Mouse (Mus musculus) heart, postnatal 10 days (tissue): ENCODE data around the gene Nsl1. TPM values are rescaled to one million over a fixed set of nuclear protein-coding genes. Genes with fewer than 3 reads are reported as not detected.

Source experiments
- DNase-seq, 2 experiments: peaks; one replicate each; pipeline ENCODE4 v3.0.0; 2021
- intact Hi-C: fragments of 180-260 bp; cut with DNase I; formaldehyde crosslinking; loops from one replicate; pipeline ENCODE4 v1.15.1; 2025
- total RNA-seq, 2 experiments: library from RNA; stranded (reverse); gene quantifications; 2 replicates each; pipeline ENCODE4 v1.2.3; 2021

Gene Nsl1
- total RNA-seq, 2 experiments from 2014 or later, result 2.3 to 2.7 TPM

DNA sequence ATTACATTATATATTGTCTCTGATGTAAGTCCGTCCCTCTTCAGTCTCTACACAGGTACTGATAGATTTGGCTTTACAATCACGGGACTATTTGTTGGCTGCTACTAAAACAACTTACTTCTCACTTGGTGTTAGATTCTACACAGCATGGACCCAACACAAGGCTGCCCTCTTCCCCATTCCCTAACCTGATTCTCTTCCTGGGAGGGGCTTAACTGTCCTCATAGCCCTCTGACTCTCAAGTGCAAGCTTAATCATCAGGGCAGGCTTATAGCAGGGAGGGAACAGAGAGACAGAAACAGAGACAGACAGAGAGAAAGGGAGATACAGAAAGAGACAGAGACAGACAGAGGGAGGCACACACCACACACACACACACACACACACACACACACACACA lies 68.9 kb downstream of the Nsl1 start:
- no peak for DNase-seq
- intact Hi-C loops, result loop anchor here (5.0 kb wide), 1 partner anchor 119 kb away; no protein-coding TSS in a partner anchor

DNA sequence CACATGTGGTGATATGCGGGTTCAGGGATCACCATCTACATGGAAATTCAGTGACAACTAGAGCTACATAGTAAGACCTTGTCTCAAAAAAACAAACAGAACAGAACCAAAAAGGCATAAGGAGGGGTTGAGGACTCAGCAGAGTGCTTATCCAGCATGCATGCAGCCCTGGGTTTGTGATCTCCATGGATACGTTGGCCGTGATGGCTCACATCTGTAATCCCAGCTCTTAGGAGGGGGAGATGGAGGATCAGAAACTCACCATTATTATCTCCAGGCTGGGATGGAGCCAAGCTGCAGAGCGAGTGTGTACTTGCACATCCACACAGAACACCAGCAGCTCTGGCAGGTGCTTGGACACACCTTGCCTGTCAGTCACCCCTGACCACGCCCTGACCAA lies 69.4 kb downstream of the Nsl1 start:
- intact Hi-C loops, result loop anchor here (5.0 kb wide), 1 partner anchor 120 kb away; no protein-coding TSS in a partner anchor

DNA sequence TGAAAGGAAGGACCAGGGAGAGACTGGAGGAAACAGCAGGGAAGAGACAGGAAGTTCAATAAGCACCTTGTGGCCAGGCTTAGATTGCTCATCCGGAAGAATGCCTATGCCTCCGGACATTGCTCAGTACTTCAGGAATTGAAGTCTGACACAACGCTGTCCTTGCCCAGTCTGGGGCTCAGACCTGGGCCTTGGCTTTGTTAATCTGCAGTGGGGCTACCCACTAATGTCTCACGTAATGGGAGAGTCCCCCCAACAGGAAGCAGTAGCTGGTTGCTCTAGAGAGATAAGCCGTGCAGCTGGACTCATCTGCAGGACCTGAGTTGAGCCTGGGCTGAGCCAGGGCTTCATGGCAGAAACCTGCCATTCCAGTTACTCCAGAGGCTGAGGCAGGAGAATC lies 70.1 kb downstream of the Nsl1 start:
- no peak for DNase-seq
- intact Hi-C loops, result loop anchor here (5.0 kb wide), 1 partner anchor 121 kb away; no protein-coding TSS in a partner anchor

More for the DNA sequence above, 69.4 kb downstream of the Nsl1 start:
- no peak for DNase-seq

DNA sequence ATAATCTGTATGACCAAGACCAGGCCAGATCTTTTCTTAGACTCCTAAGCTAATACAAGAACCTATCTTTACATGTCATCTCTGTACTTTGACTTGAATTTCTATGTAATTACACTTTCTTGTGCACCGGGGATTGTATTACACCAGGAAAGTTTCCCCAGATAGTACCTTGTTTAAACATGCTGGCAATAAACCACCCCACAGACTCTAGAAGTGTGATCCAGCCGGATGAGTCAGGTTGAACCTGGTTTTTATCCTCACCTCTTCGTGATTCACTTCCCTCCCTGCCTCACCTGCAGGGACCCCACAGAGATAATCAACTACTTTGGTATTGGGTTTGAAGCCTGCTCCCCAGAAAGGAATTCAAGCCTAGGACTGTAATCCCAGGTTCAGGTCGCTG lies 72.6 kb downstream of the Nsl1 start:
- intact Hi-C loops, result no loop called here
- DNase-seq, result no peak

Other genes starting within 250 kb of the Nsl1 start
- 10 to 100 TPM; 22.2 to 23.1 TPM for gene Rps6kc1, start 151.2 kb upstream of the Nsl1 start, total RNA-seq
- gene Angel2, start 137.9 kb upstream of the Nsl1 start, total RNA-seq, result 10 to 100 TPM; 28.1 to 32.9 TPM
- 1 to 10 TPM; 6.3 to 7.5 TPM for gene Vash2, start 83.7 kb upstream of the Nsl1 start, total RNA-seq
- 10 to 100 TPM in 1 of 2 experiments, 1 to 10 TPM in 1; 8.8 to 10.3 TPM for gene Flvcr1, start 36.9 kb upstream of the Nsl1 start, total RNA-seq
- not detected for gene Spata45, start 26.4 kb upstream of the Nsl1 start, total RNA-seq
- 10 to 100 TPM; 20.6 to 26.8 TPM for gene Tatdn3, start 80 bp upstream of the Nsl1 start, total RNA-seq
- under 1 TPM; 0.57 to 0.97 TPM for gene Batf3, start 34.8 kb downstream of the Nsl1 start, total RNA-seq
- gene Fam71a, start 101.8 kb downstream of the Nsl1 start, total RNA-seq, result not detected
- gene Atf3, start 155.0 kb downstream of the Nsl1 start, total RNA-seq, result 1 to 10 TPM; 5.3 to 5.6 TPM